Mouse (Mus musculus): ENCODE results near the gene Sox30. TPM values are rescaled to one million over a fixed set of nuclear protein-coding genes. Genes with fewer than 3 reads are reported as not detected.

Sox30 gene
- polyA plus RNA-seq, 1 experiment = 0.11 TPM

- Histone ChIP-seq H3K27me3 (ENCODE audit: control insufficient read depth, insufficient read depth, low read length) (peaks cover 11% of the 10 kb centered on the region), H3K27ac (ENCODE audit: insufficient read depth, low read depth, low read length) (peak overlapping the region; percentile 42; the same call in 1 of the 2 replicates), H3K4me3 (ENCODE audit: low read depth, low read length) (peak overlapping the region; percentile 82), H3K36me3 (ENCODE audit: control insufficient read depth, insufficient read depth, low read length) (no peaks in the 10 kb centered on the region), H3K4me1 (ENCODE audit: control insufficient read depth, insufficient read depth, insufficient read length, low read length) (no peaks in the 10 kb centered on the region; the same call in 1 of the 2 replicates)
- TF ChIP-seq POLR2A (IDR thresholded peaks at IDR 0.05; ENCODE audit: low read depth, low read length) (no peak), CTCF (IDR thresholded peaks at IDR 0.05; ENCODE audit: extremely low read depth, insufficient read length, insufficient replicate concordance, low read depth, low read length) (no peak)
- WGBS = 22% methylated on average over 13 of the region's 13 CpGs
These were observed 75.1 kb downstream of the Sox30 start for GRCm38 (mm10) chr11:46054911-46055895.

- Histone ChIP-seq H3K4me1 (ENCODE audit: control insufficient read depth, insufficient read depth, insufficient read length, low read length) (no peaks in the 10 kb centered on the region; the same call in 1 of the 2 replicates), H3K27me3 (ENCODE audit: control insufficient read depth, insufficient read depth, low read length) (peaks cover 11% of the 10 kb centered on the region), H3K27ac (ENCODE audit: insufficient read depth, low read depth, low read length) (peak within 1 kb of the TSS; percentile 78), H3K4me3 (ENCODE audit: low read depth, low read length) (peak within 1 kb of the TSS; percentile 82), H3K36me3 (ENCODE audit: control insufficient read depth, insufficient read depth, low read length) (no peaks in the 10 kb centered on the region)
- WGBS = 3% methylated on average over 51 of the region's 51 CpGs
- TF ChIP-seq CTCF (IDR thresholded peaks at IDR 0.05; ENCODE audit: extremely low read depth, insufficient read length, insufficient replicate concordance, low read depth, low read length) (no peak), POLR2A (IDR thresholded peaks at IDR 0.05; ENCODE audit: low read depth, low read length) (peak; percentile 77)
These were observed 76.0 kb downstream of the Sox30 start, which contains the start of gene Adam19 for GRCm38 (mm10) chr11:46055896-46056769. TSS of gene Adam19 (plus strand) at chr11:46055992.

GRCm38 (mm10) chr11:46056770-46057411 is 76.8 kb downstream of the Sox30 start:
- 6% methylated on average over 25 of the region's 25 CpGs for WGBS
- TF ChIP-seq POLR2A (IDR thresholded peaks at IDR 0.05; ENCODE audit: low read depth, low read length) = no peak
- H3K4me1 ChIP-seq (ENCODE audit: control insufficient read depth, insufficient read depth, insufficient read length, low read length) = no peaks in the 10 kb centered on the region; the same call in 1 of the 2 replicates

GRCm38 (mm10) chr11:46058011-46058410 is 77.9 kb downstream of the Sox30 start:
- H3K27me3 ChIP-seq (ENCODE audit: control insufficient read depth, insufficient read depth, low read length) = peaks cover 11% of the 10 kb centered on the region
- H3K4me3 ChIP-seq (ENCODE audit: low read depth, low read length) = no peak overlapping the region
- TF ChIP-seq CTCF (IDR thresholded peaks at IDR 0.05; ENCODE audit: extremely low read depth, insufficient read length, insufficient replicate concordance, low read depth, low read length) = no peak
- WGBS = 11% methylated on average over 9 of the region's 9 CpGs
- no peaks in the 10 kb centered on the region; the same call in 1 of the 2 replicates for H3K36me3 ChIP-seq (ENCODE audit: control insufficient read depth, insufficient read depth, low read length)
- H3K27ac ChIP-seq (ENCODE audit: insufficient read depth, low read depth, low read length) = peak overlapping the region; percentile 59
- no peaks in the 10 kb centered on the region; the same call in 1 of the 2 replicates for H3K4me1 ChIP-seq (ENCODE audit: control insufficient read depth, insufficient read depth, insufficient read length, low read length)

More at GRCm38 (mm10) chr11:46056770-46057411, 76.8 kb downstream of the Sox30 start:
- Histone ChIP-seq H3K4me3 (ENCODE audit: low read depth, low read length) (peak overlapping the region; percentile 82), H3K36me3 (ENCODE audit: control insufficient read depth, insufficient read depth, low read length) (no peaks in the 10 kb centered on the region; the same call in 1 of the 2 replicates), H3K27me3 (ENCODE audit: control insufficient read depth, insufficient read depth, low read length) (peaks cover 11% of the 10 kb centered on the region), H3K27ac (ENCODE audit: insufficient read depth, low read depth, low read length) (peak overlapping the region; percentile 78)

GRCm38 (mm10) chr11:46058916-46059315 is 78.8 kb downstream of the Sox30 start:
- H3K36me3 ChIP-seq (ENCODE audit: control insufficient read depth, insufficient read depth, low read length) = no peaks in the 10 kb centered on the region; the same call in 1 of the 2 replicates
- no peak for TF ChIP-seq CTCF (IDR thresholded peaks at IDR 0.05; ENCODE audit: extremely low read depth, insufficient read length, insufficient replicate concordance, low read depth, low read length)
- no peak for TF ChIP-seq POLR2A (IDR thresholded peaks at IDR 0.05; ENCODE audit: low read depth, low read length)
- no peak overlapping the region for H3K27ac ChIP-seq (ENCODE audit: insufficient read depth, low read depth, low read length)
- 84% methylated on average over 4 of the region's 4 CpGs for WGBS
- peaks cover 11% of the 10 kb centered on the region for H3K27me3 ChIP-seq (ENCODE audit: control insufficient read depth, insufficient read depth, low read length)
- H3K4me3 ChIP-seq (ENCODE audit: low read depth, low read length) = no peak overlapping the region
- H3K4me1 ChIP-seq (ENCODE audit: control insufficient read depth, insufficient read depth, insufficient read length, low read length) = no peaks in the 10 kb centered on the region; the same call in none of the 2 replicates

- TF ChIP-seq POLR2A (IDR thresholded peaks at IDR 0.05; ENCODE audit: low read depth, low read length) = no peak
- peak; percentile 26; the same call in 1 of the 2 replicates for TF ChIP-seq CTCF (IDR thresholded peaks at IDR 0.05; ENCODE audit: extremely low read depth, insufficient read length, insufficient replicate concordance, low read depth, low read length)
- no peak overlapping the region for H3K4me3 ChIP-seq (ENCODE audit: low read depth, low read length)
- H3K4me1 ChIP-seq (ENCODE audit: control insufficient read depth, insufficient read depth, insufficient read length, low read length) = no peaks in the 10 kb centered on the region; the same call in none of the 2 replicates
- no peaks in the 10 kb centered on the region; the same call in 1 of the 2 replicates for H3K36me3 ChIP-seq (ENCODE audit: control insufficient read depth, insufficient read depth, low read length)
- H3K27me3 ChIP-seq (ENCODE audit: control insufficient read depth, insufficient read depth, low read length) = peaks cover 11% of the 10 kb centered on the region
- 61% methylated on average over 8 of the region's 8 CpGs for WGBS
- no peak overlapping the region for H3K27ac ChIP-seq (ENCODE audit: insufficient read depth, low read depth, low read length)
These were observed 80.0 kb downstream of the Sox30 start for GRCm38 (mm10) chr11:46059887-46060650.

All from small intestine, adult 2 months (tissue).